Mouse (Mus musculus): ENCODE data around the gene Slc25a21. TPM values are rescaled to one million over a fixed set of nuclear protein-coding genes. Genes with fewer than 3 reads are reported as not detected.

Gene Slc25a21
- polyA plus RNA-seq, 1 experiment from 2014 or later = 0.84 TPM

DNA sequence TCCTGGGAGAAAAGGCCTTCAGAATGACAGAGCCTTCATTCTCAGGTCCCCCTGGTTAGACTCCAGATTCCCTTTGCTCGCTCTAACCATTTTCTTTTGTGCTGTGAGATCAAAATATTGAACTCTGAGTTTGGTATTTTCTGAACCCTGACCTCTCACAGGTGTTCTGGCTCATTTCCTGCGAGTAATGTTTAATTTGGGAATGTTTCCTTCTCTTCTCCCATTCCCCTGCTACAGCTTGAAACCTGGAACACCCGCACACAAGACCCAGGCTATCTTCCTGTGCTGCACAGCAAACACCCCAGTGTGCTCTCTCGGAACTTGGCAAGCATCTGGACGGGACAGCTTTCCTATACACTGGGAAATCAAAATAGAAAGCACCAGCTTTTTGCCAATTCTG, 290.8 kb downstream of the Slc25a21 start:
- no peak overlapping the region for H3K4me3 ChIP-seq (replicated peaks)
- no peaks in the 10 kb centered on the region for H3K9me3 ChIP-seq (replicated peaks)
- H3K4me2 ChIP-seq (replicated peaks) = no peak overlapping the region
- no peak overlapping the region for H3K27ac ChIP-seq (replicated peaks)
- ATAC-seq (ENCODE audit: insufficient number of reproducible peaks, low FRiP score, low TSS enrichment, low read depth) = no peak
- no peaks in the 10 kb centered on the region for H3K27me3 ChIP-seq
- no peak overlapping the region for H3K9ac ChIP-seq
- WGBS = 73% methylated on average over 5 of the region's 5 CpGs
- no peaks in the 10 kb centered on the region for H3K36me3 ChIP-seq
- no peaks in the 10 kb centered on the region for H3K4me1 ChIP-seq

DNA sequence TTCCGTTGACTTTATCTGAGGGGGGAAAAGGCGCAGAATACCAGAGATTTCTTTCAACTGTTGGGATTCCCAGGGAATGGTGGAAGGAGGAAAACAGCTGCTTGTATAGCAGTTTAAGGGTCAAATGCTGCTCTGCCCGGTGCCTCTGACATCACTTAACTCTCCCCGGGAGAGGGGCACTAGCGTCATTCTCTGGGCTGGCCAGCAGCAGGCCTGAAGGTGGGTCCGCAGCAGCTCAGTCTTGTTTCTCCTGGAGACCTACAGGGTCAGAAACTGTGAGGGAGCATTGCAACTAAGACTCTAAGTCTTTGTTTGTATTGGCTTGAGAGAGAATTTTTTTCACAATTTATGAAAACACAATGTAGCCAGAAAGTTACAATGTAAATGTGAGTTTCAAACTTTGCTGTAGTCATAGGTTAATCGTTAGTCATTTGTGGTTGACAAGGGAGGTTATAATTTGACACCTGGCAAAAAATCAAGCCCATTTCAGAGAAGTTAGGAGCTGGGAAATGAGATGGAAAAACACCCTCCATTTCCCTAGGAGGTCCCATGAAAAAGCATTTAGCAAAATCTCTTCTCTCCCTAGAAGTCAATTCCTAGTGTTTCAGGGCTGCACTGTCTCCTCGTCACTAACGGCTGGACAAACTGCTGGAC, 291.5 kb downstream of the Slc25a21 start:
- H3K9me3 ChIP-seq (replicated peaks) = no peaks in the 10 kb centered on the region
- H3K4me2 ChIP-seq (replicated peaks) = no peak overlapping the region
- no peak for ATAC-seq (ENCODE audit: insufficient number of reproducible peaks, low FRiP score, low TSS enrichment, low read depth)
- WGBS = 37% methylated on average over 9 of the region's 9 CpGs
- H3K36me3 ChIP-seq = no peaks in the 10 kb centered on the region
- H3K4me3 ChIP-seq (replicated peaks) = no peak overlapping the region
- no peaks in the 10 kb centered on the region for H3K27me3 ChIP-seq
- no peak overlapping the region for H3K9ac ChIP-seq
- no peak overlapping the region for H3K27ac ChIP-seq (replicated peaks)
- H3K4me1 ChIP-seq = no peaks in the 10 kb centered on the region

DNA sequence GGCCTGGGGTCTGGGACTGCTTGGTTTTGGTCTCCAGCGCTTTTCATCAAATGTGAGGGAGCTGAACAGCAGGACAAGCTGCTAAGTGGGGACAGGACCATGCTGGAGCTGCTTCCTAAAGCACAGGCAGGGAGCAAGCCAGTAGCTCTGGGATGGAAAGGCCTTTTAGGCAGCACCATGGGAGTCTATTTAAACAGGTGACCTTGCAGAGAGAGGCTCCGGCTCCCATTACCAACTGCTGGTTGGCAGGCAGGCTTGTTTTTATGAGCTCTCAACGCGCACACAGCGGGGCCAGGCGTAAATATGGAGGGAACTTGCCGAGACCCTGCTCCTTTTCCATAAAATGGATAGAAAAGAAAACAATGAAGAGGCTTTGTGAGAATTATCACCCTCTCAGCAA, 292.1 kb downstream of the Slc25a21 start:
- Histone ChIP-seq H3K27me3 (no peaks in the 10 kb centered on the region), H3K4me2 (replicated peaks) (no peak overlapping the region), H3K4me1 (no peaks in the 10 kb centered on the region), H3K9ac (no peak overlapping the region), H3K4me3 (replicated peaks) (no peak overlapping the region), H3K36me3 (no peaks in the 10 kb centered on the region), H3K9me3 (replicated peaks) (no peaks in the 10 kb centered on the region), H3K27ac (replicated peaks) (no peak overlapping the region)
- no peak for ATAC-seq (ENCODE audit: insufficient number of reproducible peaks, low FRiP score, low TSS enrichment, low read depth)
- WGBS = 65% methylated on average over 7 of the region's 7 CpGs

DNA sequence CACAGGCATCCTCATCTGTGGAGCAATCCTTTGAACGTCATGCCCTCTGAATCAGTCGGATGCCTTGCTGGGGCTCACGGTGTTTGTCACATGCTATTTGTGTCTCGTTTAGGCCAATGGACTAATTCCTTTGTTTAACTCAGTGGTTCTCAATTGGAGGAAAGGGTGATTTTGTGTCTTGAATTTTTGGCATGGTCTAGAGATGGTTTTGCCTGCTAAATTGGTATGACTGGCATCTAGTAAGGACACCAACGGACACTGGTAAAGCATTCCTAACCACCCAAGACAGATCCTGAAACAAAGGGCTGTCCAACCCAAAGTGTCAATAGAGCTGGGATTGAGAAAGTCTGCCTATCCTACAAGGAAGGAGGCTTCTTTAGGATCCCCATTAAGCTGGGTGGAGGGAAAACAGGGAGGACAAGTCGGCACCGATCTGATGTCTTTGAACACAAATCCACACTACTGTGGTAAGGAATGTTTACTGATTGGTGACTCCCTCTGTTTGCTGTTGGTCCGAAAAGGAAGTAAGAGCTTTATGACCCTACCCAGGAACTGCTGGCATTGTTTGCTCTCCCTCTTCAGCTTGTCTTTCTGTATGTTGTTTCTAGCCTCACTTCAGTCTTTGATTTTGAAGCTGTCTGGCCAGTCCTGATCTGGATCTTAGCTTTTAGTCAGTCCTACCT, 294.4 kb downstream of the Slc25a21 start:
- Histone ChIP-seq H3K27me3 (no peaks in the 10 kb centered on the region), H3K9me3 (replicated peaks) (no peaks in the 10 kb centered on the region), H3K9ac (no peak overlapping the region), H3K27ac (replicated peaks) (no peak overlapping the region), H3K4me1 (no peaks in the 10 kb centered on the region), H3K4me2 (replicated peaks) (no peak overlapping the region), H3K4me3 (replicated peaks) (no peak overlapping the region), H3K36me3 (no peaks in the 10 kb centered on the region)
- no peak for ATAC-seq (ENCODE audit: insufficient number of reproducible peaks, low FRiP score, low TSS enrichment, low read depth)
- 73% methylated on average over 8 of the region's 8 CpGs for WGBS

- Histone ChIP-seq H3K27ac (replicated peaks) (no peak overlapping the region), H3K4me2 (replicated peaks) (no peak overlapping the region), H3K4me3 (replicated peaks) (no peak overlapping the region), H3K4me1 (no peaks in the 10 kb centered on the region), H3K9me3 (replicated peaks) (no peaks in the 10 kb centered on the region), H3K27me3 (no peaks in the 10 kb centered on the region), H3K9ac (no peak overlapping the region), H3K36me3 (no peaks in the 10 kb centered on the region)
- 76% methylated on average over 8 of the region's 8 CpGs for WGBS
- no peak for ATAC-seq (ENCODE audit: insufficient number of reproducible peaks, low FRiP score, low TSS enrichment, low read depth)
Observed at GRCm38 (mm10) chr12:56897976-56898375, 299.3 kb downstream of the Slc25a21 start.

DNA sequence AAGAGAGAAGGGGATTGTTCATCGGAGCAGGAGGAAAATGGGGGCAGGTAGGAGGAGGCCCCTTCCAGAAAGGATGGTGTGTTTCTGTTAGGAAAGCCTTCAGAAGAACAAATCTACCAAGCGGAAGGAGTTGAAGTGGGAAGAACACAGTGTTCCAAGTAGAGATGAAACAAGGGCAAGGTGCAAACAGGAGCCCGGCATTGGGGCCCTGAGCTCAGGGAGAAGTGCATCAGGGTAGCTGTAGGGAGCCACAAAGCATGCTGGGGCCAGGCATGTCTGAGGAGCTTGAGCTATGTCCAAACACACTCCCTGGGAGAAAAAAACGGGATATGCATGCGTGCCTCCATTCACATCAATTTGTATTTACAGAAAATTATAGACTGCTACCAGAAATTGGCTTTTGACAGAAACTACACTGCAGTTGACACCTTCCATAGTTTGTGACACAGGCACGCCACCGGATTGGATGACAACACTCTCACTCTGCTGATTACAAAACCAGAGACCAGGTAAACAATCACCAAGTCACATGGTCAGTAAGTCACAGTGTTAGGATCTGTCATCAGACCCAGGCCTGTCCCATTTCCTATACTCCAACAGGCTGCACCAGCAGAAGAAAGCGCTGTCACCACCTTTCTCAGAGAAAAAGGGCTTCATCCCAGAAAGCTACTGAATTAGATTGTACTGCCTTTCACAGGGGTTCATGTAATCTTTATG, 299.9 kb downstream of the Slc25a21 start:
- Histone ChIP-seq H3K9me3 (replicated peaks) (no peaks in the 10 kb centered on the region), H3K4me3 (replicated peaks) (no peak overlapping the region), H3K36me3 (no peaks in the 10 kb centered on the region), H3K9ac (no peak overlapping the region), H3K27me3 (no peaks in the 10 kb centered on the region), H3K4me2 (replicated peaks) (no peak overlapping the region), H3K27ac (replicated peaks) (no peak overlapping the region), H3K4me1 (no peaks in the 10 kb centered on the region)
- 77% methylated on average over 8 of the region's 8 CpGs for WGBS
- no peak for ATAC-seq (ENCODE audit: insufficient number of reproducible peaks, low FRiP score, low TSS enrichment, low read depth)

DNA sequence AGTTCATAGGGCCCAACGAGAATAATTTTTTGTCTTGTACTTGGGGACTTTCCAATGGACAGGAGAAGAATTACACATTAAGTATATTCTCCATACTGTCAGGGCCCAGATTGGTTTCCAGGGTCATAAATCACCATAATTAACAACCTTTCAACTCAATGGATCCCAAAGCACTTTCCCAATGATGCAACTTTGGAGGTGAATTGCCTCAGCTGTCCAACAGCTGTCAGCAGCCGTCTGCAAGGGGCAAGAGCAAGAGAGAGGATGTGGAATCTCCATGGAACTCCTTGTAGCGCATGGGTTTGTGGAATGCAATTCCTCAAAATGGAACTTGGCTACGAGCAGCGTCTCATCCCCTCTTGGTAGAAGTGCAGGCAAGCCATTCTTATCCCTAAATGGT, 302.3 kb downstream of the Slc25a21 start:
- no peaks in the 10 kb centered on the region for H3K36me3 ChIP-seq
- WGBS = 62% methylated on average over 5 of the region's 5 CpGs
- no peaks in the 10 kb centered on the region for H3K9me3 ChIP-seq (replicated peaks)
- no peak overlapping the region for H3K27ac ChIP-seq (replicated peaks)
- no peak overlapping the region for H3K9ac ChIP-seq
- H3K4me1 ChIP-seq = no peaks in the 10 kb centered on the region
- no peak overlapping the region for H3K4me3 ChIP-seq (replicated peaks)
- no peaks in the 10 kb centered on the region for H3K27me3 ChIP-seq
- no peak overlapping the region for H3K4me2 ChIP-seq (replicated peaks)
- no peak for ATAC-seq (ENCODE audit: insufficient number of reproducible peaks, low FRiP score, low TSS enrichment, low read depth)

DNA sequence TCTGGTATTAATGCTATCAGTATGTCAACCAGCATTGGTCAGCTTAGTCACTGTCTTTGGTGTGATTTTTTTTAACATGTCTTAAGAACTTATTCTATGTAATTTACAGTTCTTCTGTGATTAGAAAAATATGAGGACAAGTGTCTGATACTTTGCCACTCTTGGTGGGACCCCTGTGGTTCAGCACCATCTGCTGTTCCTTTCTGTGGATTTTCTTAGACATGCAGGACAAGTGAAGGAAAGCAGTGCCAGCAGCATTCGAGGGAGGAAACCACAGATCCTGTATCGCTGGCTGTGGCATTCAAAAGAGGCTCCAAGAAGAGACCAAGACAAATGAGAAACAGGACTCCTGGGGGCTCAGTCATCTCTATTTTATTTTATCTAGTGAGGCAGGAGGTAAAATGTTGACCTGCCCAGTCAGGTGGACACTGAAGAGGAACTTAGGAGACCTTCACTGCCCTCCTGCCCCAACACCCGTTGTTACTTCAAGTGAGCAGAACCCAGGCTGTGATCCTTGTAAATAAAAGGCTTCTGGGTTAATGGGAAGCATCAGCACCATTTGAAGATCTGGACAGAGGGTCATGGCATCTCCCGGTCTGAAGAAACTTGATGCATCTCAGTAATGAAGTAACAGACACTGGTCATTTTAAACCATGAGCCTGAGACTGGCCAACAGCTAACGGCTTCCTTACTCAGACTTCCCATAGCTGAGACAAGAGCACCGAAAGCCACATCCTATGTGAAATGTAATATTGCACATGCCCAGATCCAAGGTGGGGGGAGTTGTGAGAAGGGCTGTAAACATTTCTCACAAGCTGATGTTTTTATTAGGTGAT, 306.2 kb downstream of the Slc25a21 start:
- Histone ChIP-seq H3K4me1 (no peaks in the 10 kb centered on the region), H3K9ac (no peak overlapping the region), H3K4me2 (replicated peaks) (no peak overlapping the region), H3K27me3 (no peaks in the 10 kb centered on the region), H3K4me3 (replicated peaks) (no peak overlapping the region), H3K9me3 (replicated peaks) (no peaks in the 10 kb centered on the region), H3K36me3 (no peaks in the 10 kb centered on the region), H3K27ac (replicated peaks) (no peak overlapping the region)
- WGBS = 52% methylated on average over 6 of the region's 6 CpGs
- ATAC-seq (ENCODE audit: insufficient number of reproducible peaks, low FRiP score, low TSS enrichment, low read depth) = no peak

DNA sequence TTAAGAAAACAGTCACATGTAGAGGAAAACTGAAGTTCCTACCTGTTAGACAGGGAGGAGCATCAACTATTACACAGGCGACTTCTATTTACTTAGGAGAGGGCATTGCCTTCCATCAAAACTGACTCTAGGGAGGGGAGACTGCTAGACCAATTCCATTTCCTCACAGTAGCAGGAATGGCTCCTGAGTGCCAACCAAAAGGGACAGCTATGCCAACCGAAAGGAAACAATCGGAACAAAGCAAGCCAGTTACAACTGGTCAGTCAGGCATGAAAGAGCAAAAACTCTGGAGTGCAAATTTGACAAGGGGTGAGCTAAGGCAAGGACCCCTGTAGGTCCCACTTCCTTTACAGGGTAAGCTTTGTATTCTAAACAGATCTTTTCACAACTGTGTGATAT, 319.5 kb downstream of the Slc25a21 start:
- H3K27me3 ChIP-seq = no peaks in the 10 kb centered on the region
- H3K4me2 ChIP-seq (replicated peaks) = no peak overlapping the region
- no peaks in the 10 kb centered on the region for H3K9me3 ChIP-seq (replicated peaks)
- H3K9ac ChIP-seq = no peak overlapping the region
- 54% methylated on average over 3 of the region's 3 CpGs for WGBS
- no peaks in the 10 kb centered on the region for H3K36me3 ChIP-seq
- H3K4me1 ChIP-seq = no peaks in the 10 kb centered on the region
- H3K4me3 ChIP-seq (replicated peaks) = no peak overlapping the region
- H3K27ac ChIP-seq (replicated peaks) = no peak overlapping the region
- ATAC-seq (ENCODE audit: insufficient number of reproducible peaks, low FRiP score, low TSS enrichment, low read depth) = no peak

GRCm38 (mm10) chr12:56876549-56876948, 320.7 kb downstream of the Slc25a21 start:
- H3K9me3 ChIP-seq (replicated peaks) = no peaks in the 10 kb centered on the region
- H3K27me3 ChIP-seq = no peaks in the 10 kb centered on the region
- ATAC-seq (ENCODE audit: insufficient number of reproducible peaks, low FRiP score, low TSS enrichment, low read depth) = no peak
- no peak overlapping the region for H3K27ac ChIP-seq (replicated peaks)
- 20% methylated on average over 7 of the region's 7 CpGs for WGBS
- no peak overlapping the region for H3K4me2 ChIP-seq (replicated peaks)
- no peaks in the 10 kb centered on the region for H3K36me3 ChIP-seq
- no peak overlapping the region for H3K9ac ChIP-seq
- H3K4me1 ChIP-seq = no peaks in the 10 kb centered on the region
- H3K4me3 ChIP-seq (replicated peaks) = no peak overlapping the region

- H3K9ac ChIP-seq = no peak overlapping the region
- no peak overlapping the region for H3K4me2 ChIP-seq (replicated peaks)
- no peaks in the 10 kb centered on the region for H3K4me1 ChIP-seq
- ATAC-seq (ENCODE audit: insufficient number of reproducible peaks, low FRiP score, low TSS enrichment, low read depth) = no peak
- no peak overlapping the region for H3K4me3 ChIP-seq (replicated peaks)
- H3K27me3 ChIP-seq = no peaks in the 10 kb centered on the region
- no peaks in the 10 kb centered on the region for H3K36me3 ChIP-seq
- H3K9me3 ChIP-seq (replicated peaks) = no peaks in the 10 kb centered on the region
- H3K27ac ChIP-seq (replicated peaks) = no peak overlapping the region
Observed at GRCm38 (mm10) chr12:56873204-56873603, 324.1 kb downstream of the Slc25a21 start.

All from embryonic facial prominence, embryonic 15.5 days (tissue).